27 mouse cellular contexts compared by ENCODE assay signal in the genomic region with DNA sequence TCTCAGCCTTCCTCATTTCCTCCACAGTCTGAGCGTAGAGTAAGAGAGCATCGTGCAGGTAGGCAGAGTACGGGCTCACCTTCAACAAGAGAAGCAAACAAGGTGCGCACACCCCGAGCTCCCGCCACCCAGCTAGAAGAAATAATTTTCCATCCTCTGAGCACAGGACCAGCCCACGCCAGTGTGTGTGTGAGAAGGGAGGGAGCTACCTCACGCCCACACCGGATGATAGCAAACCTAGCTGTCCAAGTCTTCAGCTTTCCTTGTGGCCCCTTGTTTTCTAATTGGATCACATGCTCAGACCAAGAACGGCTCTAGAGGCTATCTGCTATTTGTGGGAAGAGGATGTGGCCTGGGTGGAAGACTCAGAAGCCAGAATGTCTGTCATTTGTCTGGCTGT. TPM values are rescaled to one million over a fixed set of nuclear protein-coding genes. Genes with fewer than 3 reads are reported as not detected.
A peak's percentile ranks its signal among the peaks of the same experiment; 100 is the strongest.
DNase-seq lines count a peak whose midpoint lies in the region; ATAC-seq and TF ChIP-seq lines count a peak whose summit lies in the region.
"Had no signal": no experiment of that assay in that cellular context is flagged by ENCODE, and none has a peak within 500 bp of the region (broad histone marks: within the 10 kb centered on the region; RNA-seq: fewer than 3 reads in every experiment).

No protein-coding gene starts in this region.

- no peak for TF ChIP-seq CTCF in left cerebral cortex, adult 2 months (IDR thresholded peaks at IDR 0.05)

- intact Hi-C loops in left cerebral cortex, adult 2 months (cut with DNase I) = no loop called here
- intact Hi-C loops in left cerebral cortex, postnatal 4 days (cut with DNase I) = no loop called here

- H3K4me3 ChIP-seq in left cerebral cortex, adult 2 months = no peak overlapping the region
- H3K4me3 ChIP-seq: gastrocnemius, adult 2 months; hindbrain, embryonic 15.5 days; layer of hippocampus, adult 2 months had no signal

- ATAC-seq in CD4-positive, CD25-positive, alpha-beta regulatory T cell, adult 4 months = no peak
- ATAC-seq: forebrain, embryonic 16.5 days had no signal

- peak overlapping the region; percentile 33; the same call in 1 of the 2 replicates for H3K27ac ChIP-seq in left cerebral cortex, adult 2 months
- H3K27ac ChIP-seq: gastrocnemius, adult 2 months; hindbrain, embryonic 15.5 days; layer of hippocampus, adult 2 months had no signal

- peak; percentile 16 for DNase-seq in CD4-positive, CD25-positive, alpha-beta regulatory T cell, adult 2 months (ENCODE audit: low read depth, low spot score)
- DNase-seq in left cerebral cortex, adult 2 months (ENCODE audit: extremely low spot score in 1 of 2, low spot score in 2 of 2) = no peak
- DNase-seq in left cerebral cortex, postnatal 4 days = no peak
- DNase-seq in right cerebral cortex, adult 18-20 months = peak; percentile 68
- DNase-seq in right cerebral cortex, postnatal 10 days (ENCODE audit: low spot score in 2 of 2) = no peak
- no peak for DNase-seq in gastrocnemius, postnatal 4 days (ENCODE audit: low spot score in 2 of 2)
- DNase-seq: adrenal gland, postnatal 14 days; cerebellum, adult 9-10 months; gastrocnemius, adult 2 months; kidney, postnatal 25 days; lung, embryonic 14.5 days; right cerebral cortex, postnatal 14 days; spleen, adult 18-20 months; thymus, postnatal 36 days had no signal

RNA-seq across cellular contexts. Expression of a gene that starts 10.0 kb away (rescaled TPM):
- polyA plus RNA-seq in CD4-positive, CD25-positive, alpha-beta regulatory T cell, adult 4 months (2017; shearing (Covaris generic)) = under 1 TPM in 1 of 2 experiments, not detected in 1; 0.15 TPM
- 1 to 10 TPM; 3.3 to 3.5 TPM for total RNA-seq in left cerebral cortex, adult 2 months (2021)
- under 1 TPM; 0.80 to 0.83 TPM for total RNA-seq in left cerebral cortex, postnatal 4 days (2021)
- total RNA-seq in gastrocnemius, postnatal 4 days (2021) = under 1 TPM in 1 of 2 experiments, not detected in 1; 0.10 TPM
- total RNA-seq: adrenal gland, postnatal 14 days; hematopoietic stem cell, adult 5-6 weeks; midbrain, postnatal 0 days had no signal
- polyA plus RNA-seq: forebrain, embryonic 16.5 days; heart, embryonic 11.5 days; heart, postnatal 0 days; intestine, embryonic 14.5 days; limb, embryonic 11.5 days; lung, embryonic 14.5 days; midbrain, postnatal 0 days had no signal

RNA-seq across cellular contexts. Expression of a gene that starts 20.7 kb away (rescaled TPM):
- 10 to 100 TPM; 66.4 to 83.1 TPM for polyA plus RNA-seq in CD4-positive, CD25-positive, alpha-beta regulatory T cell, adult 4 months (2017; shearing (Covaris generic))
- 10 to 100 TPM; 52.0 to 57.0 TPM for total RNA-seq in left cerebral cortex, adult 2 months (2021)
- total RNA-seq in left cerebral cortex, postnatal 4 days (2021) = 10 to 100 TPM; 25.2 to 27.3 TPM
- total RNA-seq in gastrocnemius, postnatal 4 days (2021) = 10 to 100 TPM; 12.0 to 12.4 TPM

RNA-seq across cellular contexts. Expression of a gene that starts 50.5 kb away (rescaled TPM):
- not detected for polyA plus RNA-seq in CD4-positive, CD25-positive, alpha-beta regulatory T cell, adult 4 months (2017; shearing (Covaris generic))
- total RNA-seq in left cerebral cortex, adult 2 months (2021) = not detected
- not detected for total RNA-seq in left cerebral cortex, postnatal 4 days (2021)
- under 1 TPM; 0.22 to 0.29 TPM for total RNA-seq in gastrocnemius, postnatal 4 days (2021)
- total RNA-seq: gastrocnemius, adult 2 months; hematopoietic stem cell, adult 5-6 weeks; midbrain, postnatal 0 days had no signal
- polyA plus RNA-seq: forebrain, embryonic 16.5 days; heart, embryonic 11.5 days; intestine, embryonic 14.5 days; kidney, embryonic 14.5 days; limb, embryonic 11.5 days; liver, embryonic 11.5 days; lung, embryonic 14.5 days; neural tube, embryonic 14.5 days had no signal

Comparison
In these comparisons a context has a peak if more than half of its experiments do, and no peak if none do; other contexts are left out.
1. DNase-seq: peak in CD4-positive, CD25-positive, alpha-beta regulatory T cell, adult 2 months (single experiment) and right cerebral cortex, adult 18-20 months (single experiment); none in left cerebral cortex, adult 2 months (0 of 2), left cerebral cortex, postnatal 4 days (single experiment), right cerebral cortex, postnatal 10 days (0 of 2) and gastrocnemius, postnatal 4 days (0 of 2).